Mouse (Mus musculus) granulocyte monocyte progenitor cell, adult 5-6 weeks (primary cell): ENCODE measurements around the gene Ly6g6e. TPM values are rescaled to one million over a fixed set of nuclear protein-coding genes. Genes with fewer than 3 reads are reported as not detected.
A peak's percentile ranks its signal among the peaks of the same experiment; 100 is the strongest.
"Not testable (repeated sequence)": the region's sequence is repeated elsewhere in the genome, so short reads cannot be mapped to it uniquely, and the experiment has no call there.

ENCODE experiments used
- ATAC-seq: replicated peaks from 2 replicates; pipeline ENCODE4 v1.8.0; 2016; ENCODE audit warnings: mild to moderate bottlenecking, moderate TSS enrichment, inconsistent platforms; ENCODE audit not compliant: poor library complexity, severe bottlenecking
- total RNA-seq, 2 experiments: library from RNA; stranded (forward) in 1 of 2; stranded (reverse) in 1 of 2; fragments of 200-712, 200-1000 nt in 1 of 2; fragments of >200 nt in 1 of 2; fragmentation: Nextera tagmentation in 1 of 2; gene quantifications; 2 replicates each; pipeline ENCODE4 v1.2.3; 2014 to 2017

Gene Ly6g6e
- total RNA-seq, 2 experiments from 2014 or later = not detected

DNA sequence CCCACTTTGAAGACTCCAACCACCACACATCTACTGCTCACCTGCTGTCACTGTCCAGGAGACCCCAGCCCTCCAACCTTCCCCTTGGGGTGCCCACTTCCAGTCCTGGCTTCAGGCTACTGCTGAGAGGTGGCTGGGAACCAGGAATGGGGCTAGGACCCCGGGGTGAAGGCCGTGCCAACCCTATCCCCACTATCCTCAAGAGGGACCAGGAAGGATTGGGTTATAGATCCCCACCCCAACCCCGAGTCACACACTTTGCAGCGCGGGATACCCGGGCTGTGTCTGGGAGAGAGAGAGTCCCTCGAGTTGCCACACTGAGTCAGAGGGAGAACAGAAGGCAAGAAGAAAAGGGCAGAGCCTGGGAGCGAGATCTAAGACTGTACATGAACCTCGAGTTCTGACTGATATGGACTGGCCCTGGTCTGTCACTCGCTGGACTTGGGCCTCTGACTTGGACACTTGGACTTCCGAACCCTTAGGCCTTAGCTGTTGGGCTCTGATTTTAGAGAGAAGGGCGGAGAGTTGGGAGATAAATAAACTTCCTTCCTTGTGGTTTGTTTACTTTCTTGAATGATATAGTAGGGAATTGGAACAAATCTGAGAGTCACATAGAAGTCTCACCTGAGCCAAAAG, 47.7 kb downstream of the Ly6g6e start:
- not testable (repeated sequence) for ATAC-seq

DNA sequence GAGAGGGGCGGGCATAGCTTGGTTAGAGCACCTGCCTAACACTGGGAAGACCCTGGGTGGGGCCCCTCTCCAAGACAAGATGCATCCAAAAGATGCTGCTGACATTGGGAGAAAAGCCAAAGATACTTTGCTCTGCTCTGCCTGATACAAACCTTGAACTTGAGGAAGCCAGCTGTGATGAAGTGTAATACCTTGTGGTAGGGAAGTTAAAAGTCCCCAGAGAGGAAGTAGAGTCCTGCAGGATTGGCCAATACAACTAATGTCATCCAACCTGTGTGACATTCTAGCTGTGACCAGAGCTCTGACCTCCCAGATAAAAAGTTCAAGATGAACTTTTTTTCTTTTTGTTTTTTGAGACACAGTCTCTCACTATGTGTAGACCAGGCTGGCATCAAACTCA, 48.4 kb downstream of the Ly6g6e start:
- peak; percentile 32; the same call in 1 of the 2 replicates for ATAC-seq

- ATAC-seq = no peak
Measured at GRCm38 (mm10) chr17:35125578-35125977, 48.9 kb downstream of the Ly6g6e start.

- peak; percentile 37 for ATAC-seq
Measured at GRCm38 (mm10) chr17:35126206-35126611, 49.5 kb downstream of the Ly6g6e start, which contains the start of gene D17H6S53E. Gene D17H6S53E, plus strand, starts transcription at chr17:35126373.

GRCm38 (mm10) chr17:35127017-35127416, 50.3 kb downstream of the Ly6g6e start:
- ATAC-seq = peak; percentile 38

Other genes with a start within 250 kb of the Ly6g6e start
Only the 30 nearest of the 46 such genes appear.
- 11.4 and 13.9 TPM in 2 replicates for gene Hspa1b, start 117.7 kb upstream of the Ly6g6e start, total RNA-seq (2014; fragmentation: Nextera tagmentation)
- 67.7 and 68.3 TPM in 2 replicates for gene Hspa1b, start 117.7 kb upstream of the Ly6g6e start, total RNA-seq (2017)
- gene Gm20481, start 107.0 kb upstream of the Ly6g6e start, total RNA-seq (2014; fragmentation: Nextera tagmentation) = not detected in 2 replicates
- gene Gm20481, start 107.0 kb upstream of the Ly6g6e start, total RNA-seq (2017) = 0.34 and 1.4 TPM in 2 replicates
- 5.5 and 6.2 TPM in 2 replicates for gene Hspa1a, start 104.7 kb upstream of the Ly6g6e start, total RNA-seq (2014; fragmentation: Nextera tagmentation)
- gene Hspa1a, start 104.7 kb upstream of the Ly6g6e start, total RNA-seq (2017) = 45.2 and 49.0 TPM in 2 replicates
- not detected in 2 replicates for gene Hspa1l, start 104.2 kb upstream of the Ly6g6e start, total RNA-seq (2014; fragmentation: Nextera tagmentation)
- gene Hspa1l, start 104.2 kb upstream of the Ly6g6e start, total RNA-seq (2017) = 0.09 TPM in 1 of 2 replicates, not detected in the other
- 129 and 305 TPM in 2 replicates for gene Lsm2, start 95.0 kb upstream of the Ly6g6e start, total RNA-seq (2014; fragmentation: Nextera tagmentation)
- gene Lsm2, start 95.0 kb upstream of the Ly6g6e start, total RNA-seq (2017) = 42.0 and 71.6 TPM in 2 replicates
- gene Vars, start 75.9 kb upstream of the Ly6g6e start, total RNA-seq (2014; fragmentation: Nextera tagmentation) = 75.6 and 150 TPM in 2 replicates
- 174 and 181 TPM in 2 replicates for gene Vars, start 75.9 kb upstream of the Ly6g6e start, total RNA-seq (2017)
- gene Vwa7, start 60.3 kb upstream of the Ly6g6e start, total RNA-seq (2014; fragmentation: Nextera tagmentation) = 0.11 and 0.19 TPM in 2 replicates
- not detected in 2 replicates for gene Vwa7, start 60.3 kb upstream of the Ly6g6e start, total RNA-seq (2017)
- gene Sapcd1, start 48.9 kb upstream of the Ly6g6e start, total RNA-seq (2014; fragmentation: Nextera tagmentation) = 2.5 TPM in 1 of 2 replicates, not detected in the other
- gene Sapcd1, start 48.9 kb upstream of the Ly6g6e start, total RNA-seq (2017) = 0.90 TPM in 1 of 2 replicates, not detected in the other
- gene Msh5, start 30.2 kb upstream of the Ly6g6e start, total RNA-seq (2014; fragmentation: Nextera tagmentation) = 0.19 and 6.8 TPM in 2 replicates
- gene Msh5, start 30.2 kb upstream of the Ly6g6e start, total RNA-seq (2017) = 0.62 and 3.6 TPM in 2 replicates
- 231 and 245 TPM in 2 replicates for gene Clic1, start 26.9 kb upstream of the Ly6g6e start, total RNA-seq (2014; fragmentation: Nextera tagmentation)
- gene Clic1, start 26.9 kb upstream of the Ly6g6e start, total RNA-seq (2017) = 268 and 347 TPM in 2 replicates
- 3.4 TPM in 1 of 2 replicates, not detected in the other for gene Ddah2, start 17.9 kb upstream of the Ly6g6e start, total RNA-seq (2014; fragmentation: Nextera tagmentation)
- gene Ddah2, start 17.9 kb upstream of the Ly6g6e start, total RNA-seq (2017) = 0.57 and 3.7 TPM in 2 replicates
- not detected in 2 replicates for gene Ly6g6c, start 11.5 kb upstream of the Ly6g6e start, total RNA-seq (2014; fragmentation: Nextera tagmentation)
- not detected in 2 replicates for gene Ly6g6c, start 11.5 kb upstream of the Ly6g6e start, total RNA-seq (2017)
- gene Mpig6b, start 10.7 kb upstream of the Ly6g6e start, total RNA-seq (2014; fragmentation: Nextera tagmentation) = not detected in 2 replicates
- gene Mpig6b, start 10.7 kb upstream of the Ly6g6e start, total RNA-seq (2017) = not detected in 2 replicates
- not detected in 2 replicates for gene Ly6g6d, start 1.2 kb downstream of the Ly6g6e start, total RNA-seq (2014; fragmentation: Nextera tagmentation)
- gene Ly6g6d, start 1.2 kb downstream of the Ly6g6e start, total RNA-seq (2017) = not detected in 2 replicates
- not detected in 2 replicates for gene Ly6g6f, start 8.7 kb downstream of the Ly6g6e start, total RNA-seq (2014; fragmentation: Nextera tagmentation)
- not detected in 2 replicates for gene Ly6g6f, start 8.7 kb downstream of the Ly6g6e start, total RNA-seq (2017)
- gene Abhd16a, start 12.4 kb downstream of the Ly6g6e start, total RNA-seq (2014; fragmentation: Nextera tagmentation) = 26.7 and 33.3 TPM in 2 replicates
- 27.7 and 35.0 TPM in 2 replicates for gene Abhd16a, start 12.4 kb downstream of the Ly6g6e start, total RNA-seq (2017)
- gene Ly6g5c, start 31.4 kb downstream of the Ly6g6e start, total RNA-seq (2014; fragmentation: Nextera tagmentation) = not detected in 2 replicates
- not detected in 2 replicates for gene Ly6g5c, start 31.4 kb downstream of the Ly6g6e start, total RNA-seq (2017)
- gene Ly6g5b, start 38.5 kb downstream of the Ly6g6e start, total RNA-seq (2014; fragmentation: Nextera tagmentation) = 1.6 TPM in 1 of 2 replicates, not detected in the other
- gene Ly6g5b, start 38.5 kb downstream of the Ly6g6e start, total RNA-seq (2017) = 0.56 TPM in 1 of 2 replicates, not detected in the other
- gene Gpank1, start 44.6 kb downstream of the Ly6g6e start, total RNA-seq (2014; fragmentation: Nextera tagmentation) = 21.2 and 25.4 TPM in 2 replicates
- 24.0 and 26.9 TPM in 2 replicates for gene Gpank1, start 44.6 kb downstream of the Ly6g6e start, total RNA-seq (2017)
- 289 and 384 TPM in 2 replicates for gene Csnk2b, start 45.2 kb downstream of the Ly6g6e start, total RNA-seq (2014; fragmentation: Nextera tagmentation)
- gene Csnk2b, start 45.2 kb downstream of the Ly6g6e start, total RNA-seq (2017) = 277 and 317 TPM in 2 replicates
- 16.3 and 18.4 TPM in 2 replicates for gene D17H6S53E, start 49.5 kb downstream of the Ly6g6e start, total RNA-seq (2014; fragmentation: Nextera tagmentation)
- 7.9 and 10.7 TPM in 2 replicates for gene D17H6S53E, start 49.5 kb downstream of the Ly6g6e start, total RNA-seq (2017)
- not detected in 2 replicates for gene Apom, start 55.1 kb downstream of the Ly6g6e start, total RNA-seq (2014; fragmentation: Nextera tagmentation)
- gene Apom, start 55.1 kb downstream of the Ly6g6e start, total RNA-seq (2017) = 1.2 TPM in 1 of 2 replicates, not detected in the other
- 93.9 and 111 TPM in 2 replicates for gene Bag6, start 58.3 kb downstream of the Ly6g6e start, total RNA-seq (2014; fragmentation: Nextera tagmentation)
- 68.8 and 74.0 TPM in 2 replicates for gene Bag6, start 58.3 kb downstream of the Ly6g6e start, total RNA-seq (2017)
- 254 and 306 TPM in 2 replicates for gene Prrc2a, start 88.0 kb downstream of the Ly6g6e start, total RNA-seq (2014; fragmentation: Nextera tagmentation)
- gene Prrc2a, start 88.0 kb downstream of the Ly6g6e start, total RNA-seq (2017) = 43.2 and 67.9 TPM in 2 replicates
- gene Aif1, start 99.2 kb downstream of the Ly6g6e start, total RNA-seq (2014; fragmentation: Nextera tagmentation) = 15.1 and 20.8 TPM in 2 replicates
- 7.8 and 14.3 TPM in 2 replicates for gene Aif1, start 99.2 kb downstream of the Ly6g6e start, total RNA-seq (2017)
- 78.7 and 89.0 TPM in 2 replicates for gene Lst1, start 111.5 kb downstream of the Ly6g6e start, total RNA-seq (2014; fragmentation: Nextera tagmentation)
- 55.5 and 115 TPM in 2 replicates for gene Lst1, start 111.5 kb downstream of the Ly6g6e start, total RNA-seq (2017)
- gene Ltb, start 117.5 kb downstream of the Ly6g6e start, total RNA-seq (2014; fragmentation: Nextera tagmentation) = 1.6 TPM in 1 of 2 replicates, not detected in the other
- gene Ltb, start 117.5 kb downstream of the Ly6g6e start, total RNA-seq (2017) = 0.41 and 0.99 TPM in 2 replicates
- 5.9 and 12.2 TPM in 2 replicates for gene Tnf, start 125.1 kb downstream of the Ly6g6e start, total RNA-seq (2014; fragmentation: Nextera tagmentation)
- 13.1 and 15.2 TPM in 2 replicates for gene Tnf, start 125.1 kb downstream of the Ly6g6e start, total RNA-seq (2017)
- gene Lta, start 128.4 kb downstream of the Ly6g6e start, total RNA-seq (2014; fragmentation: Nextera tagmentation) = not detected in 2 replicates
- not detected in 2 replicates for gene Lta, start 128.4 kb downstream of the Ly6g6e start, total RNA-seq (2017)
- gene Gm16181, start 143.9 kb downstream of the Ly6g6e start, total RNA-seq (2014; fragmentation: Nextera tagmentation) = not detected in 2 replicates
- gene Gm16181, start 143.9 kb downstream of the Ly6g6e start, total RNA-seq (2017) = 0.82 TPM in 1 of 2 replicates, not detected in the other